ENCODE assay signal across 8 mouse cellular contexts in the genomic region with DNA sequence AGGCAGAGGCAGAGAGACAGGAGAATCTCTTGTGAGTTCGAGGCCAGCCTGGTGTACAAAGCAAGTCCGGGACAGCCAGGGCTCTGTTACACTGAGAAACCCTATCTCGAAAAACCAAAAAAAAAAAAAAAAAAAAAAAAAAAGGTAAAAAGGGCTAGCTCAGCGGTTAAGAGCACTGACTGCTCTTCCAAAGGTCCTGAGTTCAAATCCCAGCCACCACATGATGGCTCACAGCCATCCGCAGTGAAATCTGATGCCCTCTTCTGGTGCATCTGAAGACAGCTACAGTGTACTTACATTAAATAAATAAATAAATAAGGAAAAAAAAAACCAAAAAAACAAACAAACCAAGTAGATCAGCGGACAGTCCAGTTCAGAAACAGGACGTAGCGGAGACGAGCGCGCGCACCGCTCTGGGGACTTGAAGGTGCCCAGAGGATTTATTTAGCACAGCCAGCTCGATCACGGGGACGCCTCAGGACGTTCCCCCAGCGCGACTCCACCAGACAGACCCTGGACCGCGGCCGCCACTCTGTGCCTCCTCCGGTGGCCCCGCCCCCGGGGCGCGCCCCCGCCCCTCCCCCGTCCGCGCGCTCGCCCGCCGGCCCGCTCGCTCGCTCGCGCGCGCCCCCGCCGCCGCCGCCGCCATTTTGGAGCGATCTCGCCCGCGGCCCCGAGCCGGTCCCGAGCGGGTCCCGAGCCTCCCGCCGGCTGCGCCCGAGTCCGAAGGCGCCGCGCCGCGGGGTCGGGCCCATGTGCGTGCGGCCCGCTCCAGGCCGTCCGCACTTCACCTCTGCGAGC. TPM values are rescaled to one million over a fixed set of nuclear protein-coding genes. Genes with fewer than 3 reads are reported as not detected.
DNase-seq lines count a peak whose midpoint lies in the region; ATAC-seq lines count a peak whose summit lies in the region.

TSS of gene Ppp6r2 (plus strand) at position 639 of the 801 bp plus-strand sequence.

- H3K4me1 ChIP-seq in megakaryocyte, embryonic 14.5 days = peaks cover 43% of the 10 kb centered on the region

- H3K9me3 ChIP-seq in megakaryocyte, embryonic 14.5 days = no peaks in the 10 kb centered on the region

- intact Hi-C loops in gastrocnemius, postnatal 14 days (cut with DNase I; ENCODE audit: low total_unique reads) = no loop called here

- ATAC-seq in inflammation-experienced regulatory T-cells, adult 6 months = peak; percentile 35

- DNase-seq in adrenal gland, adult (ENCODE audit: inconsistent age in 2 of 2, low spot score in 1 of 2) = peak; percentile 85 to 95
- peak; percentile 87 for DNase-seq in embryo, embryonic 10.5 days (ENCODE audit: low spot score)
- DNase-seq in gastrocnemius, postnatal 14 days = peak; percentile 89
- DNase-seq in left cerebral cortex, adult 9 months (ENCODE audit: low spot score in 2 of 2) = peak; percentile 42 to 74
- peak; percentile 65 to 75 for DNase-seq in right cerebral cortex, adult 2 months (ENCODE audit: low spot score in 2 of 2)
- DNase-seq in urinary bladder, postnatal 10 days (ENCODE audit: low spot score) = peak; percentile 36

- peaks cover 9% of the 10 kb centered on the region for H3K36me3 ChIP-seq in megakaryocyte, embryonic 14.5 days (replicated peaks; ENCODE audit: low read length)

- peak within 1 kb of the TSS; percentile 99 for H3K4me3 ChIP-seq in megakaryocyte, embryonic 14.5 days (replicated peaks)

- H3K27me3 ChIP-seq in megakaryocyte, embryonic 14.5 days (replicated peaks) = no peaks in the 10 kb centered on the region

RNA-seq across cellular contexts. Expression of gene Ppp6r2, which starts in this region (rescaled TPM):
- 10 to 100 TPM; 56.2 to 57.3 TPM for total RNA-seq in gastrocnemius, postnatal 14 days (2021)
- polyA plus RNA-seq in inflammation-experienced regulatory T-cells, adult 6 months (2017; shearing (Covaris generic)) = 10 to 100 TPM; 21.5 to 33.7 (median 30.1) TPM
- 20.7 and 31.2 TPM in 2 replicates for polyA plus RNA-seq in megakaryocyte, embryonic 14.5 days (2012; ENCODE audit: insufficient read depth, low replicate concordance)

Comparison
In these comparisons a context has a peak if more than half of its experiments do, and no peak if none do; other contexts are left out.
1. Peak in every context shown above with its lines: DNase-seq, ATAC-seq and H3K4me3 ChIP-seq.
2. DNase-seq: peak in every context shown above with its lines; median percentile 90 in adrenal gland, adult; 89 in gastrocnemius, postnatal 14 days; 87 in embryo, embryonic 10.5 days; 70 in right cerebral cortex, adult 2 months; 58 in left cerebral cortex, adult 9 months; 36 in urinary bladder, postnatal 10 days.